Mouse (Mus musculus) mature B cell (primary cell): ENCODE results near the gene Hs3st2.

ENCODE experiments used
- in situ Hi-C: fragments of 300-500 bp; cut with MboI; formaldehyde crosslinking; loops from 2 replicates; pipeline ENCODE4 v1.14.3; 2019

The Hs3st2 gene

GRCm38 (mm10) chr7:121549329-121550022 lies 157.8 kb downstream of the Hs3st2 start:
- in situ Hi-C loops, result no loop called here
